Mouse (Mus musculus) CH12.LX (cell line): ENCODE measurements around the gene Zbtb11. TPM values are rescaled to one million over a fixed set of nuclear protein-coding genes. Genes with fewer than 3 reads are reported as not detected.

Source experiments
- DNase-seq: peaks from one replicate; pipeline ENCODE4 v3.0.0-alpha.2; 2013; ENCODE audit errors: extremely low read depth
- H3K27ac ChIP-seq: 2 replicates; pipeline ENCODE4 v1.5.1; 2012; ENCODE audit warnings: low read depth, mild to moderate bottlenecking, control low read depth, moderate library complexity; ENCODE audit not compliant: insufficient read depth
- H3K27me3 ChIP-seq: replicated peaks from 2 replicates; pipeline ENCODE3; 2012; ENCODE audit warnings: inconsistent platforms
- H3K36me3 ChIP-seq, 2 experiments: replicated peaks in 1 of 2; 2 replicates each; pipeline versions ENCODE3 to v1.6.1; 2012; ENCODE audit warnings: inconsistent platforms in 1 of 2, low read length in 1 of 2, mild to moderate bottlenecking in 1 of 2, mixed read lengths in 1 of 2, moderate library complexity in 1 of 2; ENCODE audit not compliant: control insufficient read depth in 1 of 2, insufficient read depth in 1 of 2
- H3K4me1 ChIP-seq, 2 experiments: 2 replicates each; pipeline ENCODE4 v1.6.1; 2012; ENCODE audit warnings: inconsistent platforms in 1 of 2, moderate library complexity in 1 of 2; ENCODE audit not compliant: insufficient read depth in 2 of 2, control insufficient read depth in 1 of 2
- H3K4me2 ChIP-seq: 2 replicates; pipeline ENCODE4 v1.6.1; 2012; ENCODE audit warnings: low read depth, mild to moderate bottlenecking, control low read depth; ENCODE audit not compliant: poor library complexity, insufficient read depth, severe bottlenecking
- H3K4me3 ChIP-seq, 3 experiments: fragments of 150-350 bp in 1 of 3; sonication (generic) in 1 of 3; replicated peaks in 1 of 3; 2 replicates each; pipeline versions ENCODE3 to v1.5.1; 2011 to 2012; ENCODE audit warnings: low read depth in 2 of 3, low read length in 2 of 3, mild to moderate bottlenecking in 2 of 3, moderate library complexity in 2 of 3, control low read depth in 1 of 3, improper control_type of control experiment in 1 of 3, inconsistent platforms in 1 of 3, mixed read lengths in 1 of 3; ENCODE audit not compliant: poor library complexity in 1 of 3
- H3K79me2 ChIP-seq: replicated peaks from 2 replicates; pipeline ENCODE4 v1.6.1; 2012; ENCODE audit warnings: mild to moderate bottlenecking, moderate library complexity; ENCODE audit not compliant: control insufficient read depth, poor library complexity, insufficient read depth, severe bottlenecking; ENCODE audit errors: extremely low read depth
- H3K9ac ChIP-seq: 2 replicates; pipeline ENCODE4 v1.6.1; 2012; ENCODE audit warnings: low read depth, mild to moderate bottlenecking, control low read depth, moderate library complexity; ENCODE audit not compliant: insufficient read depth
- H3K9me3 ChIP-seq: replicated peaks from 2 replicates; pipeline ENCODE3; 2012; ENCODE audit warnings: low read length, inconsistent platforms, mixed read lengths
- BHLHE40 ChIP-seq: IDR thresholded peaks from 2 replicates; pipeline ENCODE4 v1.6.1; 2011; ENCODE audit warnings: mild to moderate bottlenecking, low read depth, low read length, improper control_type of control experiment
- CHD1 ChIP-seq: IDR thresholded peaks from 2 replicates; pipeline ENCODE4 v1.6.1; 2012; ENCODE audit warnings: low read depth, low read length, improper control_type of control experiment, inconsistent platforms
- CHD2 ChIP-seq: IDR thresholded peaks from 2 replicates; pipeline ENCODE4 v1.6.1; 2011; ENCODE audit warnings: low read length, improper control_type of control experiment
- CTCF ChIP-seq, 2 experiments: IDR thresholded peaks in 1 of 2; conservative IDR thresholded peaks in 1 of 2; 2 replicates each; pipeline ENCODE4 v1.5.1; 2011 to 2012; ENCODE audit warnings: low read depth in 2 of 2, low read length in 2 of 2, improper control_type of control experiment in 1 of 2, inconsistent platforms in 1 of 2, mild to moderate bottlenecking in 1 of 2, moderate library complexity in 1 of 2
- E2F4 ChIP-seq: IDR thresholded peaks from 2 replicates; pipeline ENCODE4 v1.6.1; 2011; ENCODE audit warnings: low read depth, low read length, improper control_type of control experiment; ENCODE audit not compliant: insufficient replicate concordance
- ELF1 ChIP-seq: IDR thresholded peaks from 2 replicates; pipeline ENCODE4 v1.6.1; 2014; ENCODE audit warnings: low read depth, mild to moderate bottlenecking, inconsistent platforms, low read length, improper control_type of control experiment
- EP300 ChIP-seq: IDR thresholded peaks from 2 replicates; pipeline ENCODE4 v1.6.1; 2011; ENCODE audit warnings: low read length, improper control_type of control experiment
- ETS1 ChIP-seq: conservative IDR thresholded peaks from 2 replicates; pipeline ENCODE4 v1.6.1; 2012; ENCODE audit warnings: low read depth, mild to moderate bottlenecking, inconsistent platforms, low read length, improper control_type of control experiment, moderate library complexity
- GABPA ChIP-seq: IDR thresholded peaks from 2 replicates; pipeline ENCODE4 v1.6.1; 2012; ENCODE audit warnings: low read depth, low read length, improper control_type of control experiment, inconsistent platforms; ENCODE audit not compliant: insufficient replicate concordance
- HCFC1 ChIP-seq: IDR thresholded peaks from 2 replicates; pipeline ENCODE4 v1.6.1; 2012; ENCODE audit warnings: low read depth, mild to moderate bottlenecking, inconsistent platforms, low read length, improper control_type of control experiment
- IRF4 ChIP-seq: IDR thresholded peaks from 2 replicates; pipeline ENCODE4 v1.6.1; 2014; ENCODE audit warnings: low read depth, mild to moderate bottlenecking, inconsistent platforms, low read length, improper control_type of control experiment
- JUN ChIP-seq: IDR thresholded peaks from 2 replicates; pipeline ENCODE4 v1.6.1; 2011; ENCODE audit warnings: low read depth, mild to moderate bottlenecking, low read length, improper control_type of control experiment, moderate library complexity; ENCODE audit not compliant: insufficient read depth
- JUND ChIP-seq: conservative IDR thresholded peaks from 2 replicates; pipeline ENCODE4 v1.6.1; 2011; ENCODE audit warnings: low read depth, low read length, improper control_type of control experiment
- KAT2A ChIP-seq: IDR thresholded peaks from 2 replicates; pipeline ENCODE4 v1.6.1; 2012; ENCODE audit warnings: low read length, improper control_type of control experiment, inconsistent platforms; ENCODE audit not compliant: insufficient replicate concordance
- MAFK ChIP-seq: IDR thresholded peaks from 2 replicates; pipeline ENCODE4 v1.6.1; 2011; ENCODE audit warnings: low read length, improper control_type of control experiment; ENCODE audit not compliant: insufficient replicate concordance
- MAX ChIP-seq: IDR thresholded peaks from 2 replicates; pipeline ENCODE4 v1.6.1; 2011; ENCODE audit warnings: low read length, improper control_type of control experiment
- MAZ ChIP-seq: IDR thresholded peaks from 2 replicates; pipeline ENCODE4 v1.6.1; 2012; ENCODE audit warnings: low read depth, mild to moderate bottlenecking, inconsistent platforms, low read length, improper control_type of control experiment, moderate library complexity
- MEF2A ChIP-seq: IDR thresholded peaks from 2 replicates; pipeline ENCODE4 v1.6.1; 2014; ENCODE audit warnings: low read depth, mild to moderate bottlenecking, inconsistent platforms, low read length, improper control_type of control experiment, borderline replicate concordance
- MXI1 ChIP-seq: IDR thresholded peaks from 2 replicates; pipeline ENCODE4 v1.6.1; 2011; ENCODE audit warnings: mild to moderate bottlenecking, low read depth, low read length, improper control_type of control experiment
- MYC ChIP-seq: IDR thresholded peaks from 2 replicates; pipeline ENCODE4 v1.6.1; 2011; ENCODE audit warnings: low read depth, mild to moderate bottlenecking, improper control_type of control experiment, low read length
- NELFE ChIP-seq: IDR thresholded peaks from 2 replicates; pipeline ENCODE4 v1.6.1; 2011; ENCODE audit warnings: low read depth, low read length, improper control_type of control experiment
- NRF1 ChIP-seq: IDR thresholded peaks from 2 replicates; pipeline ENCODE4 v1.6.1; 2014; ENCODE audit warnings: low read depth, mild to moderate bottlenecking, inconsistent platforms, low read length, improper control_type of control experiment, moderate library complexity
- PAX5 ChIP-seq: IDR thresholded peaks from 2 replicates; pipeline ENCODE4 v1.6.1; 2012; ENCODE audit warnings: low read length, inconsistent platforms, mixed read lengths
- POLR2A ChIP-seq: IDR thresholded peaks from 2 replicates; pipeline ENCODE4 v1.6.1; 2011; ENCODE audit warnings: low read depth, mild to moderate bottlenecking, improper control_type of control experiment, low read length
- POLR2AphosphoS2 ChIP-seq: IDR thresholded peaks from 2 replicates; pipeline ENCODE4 v1.6.1; 2011; ENCODE audit warnings: low read depth, low read length, improper control_type of control experiment
- RAD21 ChIP-seq: IDR thresholded peaks from 2 replicates; pipeline ENCODE4 v1.6.1; 2011; ENCODE audit warnings: low read depth, mild to moderate bottlenecking, low read length, improper control_type of control experiment, moderate library complexity
- RCOR1 ChIP-seq: conservative IDR thresholded peaks from 2 replicates; pipeline ENCODE4 v1.6.1; 2012; ENCODE audit warnings: low read depth, mild to moderate bottlenecking, inconsistent platforms, low read length, improper control_type of control experiment
- SIN3A ChIP-seq: IDR thresholded peaks from 2 replicates; pipeline ENCODE4 v1.6.1; 2012; ENCODE audit warnings: low read length, improper control_type of control experiment, inconsistent platforms
- SMC3 ChIP-seq: IDR thresholded peaks from 2 replicates; pipeline ENCODE4 v1.6.1; 2011; ENCODE audit warnings: low read depth, low read length, improper control_type of control experiment
- TBP ChIP-seq: conservative IDR thresholded peaks from 2 replicates; pipeline ENCODE4 v1.6.1; 2011; ENCODE audit warnings: low read depth, low read length, improper control_type of control experiment
- TCF12 ChIP-seq: IDR thresholded peaks from 2 replicates; pipeline ENCODE4 v1.6.1; 2014; ENCODE audit warnings: low read depth, mild to moderate bottlenecking, inconsistent platforms, low read length, improper control_type of control experiment
- UBTF ChIP-seq: IDR thresholded peaks from 2 replicates; pipeline ENCODE4 v1.6.1; 2012; ENCODE audit warnings: low read depth, mild to moderate bottlenecking, inconsistent platforms, low read length, improper control_type of control experiment, moderate library complexity
- USF1 ChIP-seq: IDR thresholded peaks from 2 replicates; pipeline ENCODE4 v1.6.1; 2014; ENCODE audit warnings: low read depth, mild to moderate bottlenecking, inconsistent platforms, low read length, improper control_type of control experiment
- USF2 ChIP-seq: conservative IDR thresholded peaks from 2 replicates; pipeline ENCODE4 v1.6.1; 2011; ENCODE audit warnings: low read depth, low read length, improper control_type of control experiment
- ZC3H11A ChIP-seq: IDR thresholded peaks from 2 replicates; pipeline ENCODE4 v1.6.1; 2012; ENCODE audit warnings: low read depth, mild to moderate bottlenecking, inconsistent platforms, low read length, improper control_type of control experiment
- ZKSCAN1 ChIP-seq: IDR thresholded peaks from 2 replicates; pipeline ENCODE4 v1.6.1; 2012; ENCODE audit warnings: low read depth, inconsistent platforms, low read length, improper control_type of control experiment, borderline replicate concordance
- ZMIZ1 ChIP-seq: IDR thresholded peaks from 2 replicates; pipeline ENCODE4 v1.6.1; 2012; ENCODE audit warnings: low read depth, mild to moderate bottlenecking, inconsistent platforms, low read length, improper control_type of control experiment
- ZNF384 ChIP-seq: IDR thresholded peaks from 2 replicates; pipeline ENCODE4 v1.6.1; 2012; ENCODE audit warnings: low read depth, low read length, improper control_type of control experiment, inconsistent platforms
- dilution Hi-C: fragments of 300-500 bp; cut with MboI; formaldehyde crosslinking; loops from 2 replicates; pipeline ENCODE4 v1.14.3; 2020; ENCODE audit warnings: low sequenced_read_pairs; ENCODE audit not compliant: extremely low pct_unique_long_range_greater_than_20kb, extremely low pct_ligation_motif_present
- in situ Hi-C: fragments of 300-500 bp; cut with MboI; formaldehyde crosslinking; loops from 3 replicates; pipeline ENCODE4 v1.14.3; 2019; ENCODE audit warnings: low sequenced_read_pairs, low pct_ligation_motif_present, low pct_unique_long_range_greater_than_20kb, mixed read lengths
- polyA plus RNA-seq: library from polyadenylated mRNA; unstranded; fragments of >175 nt; gene quantifications from 2 replicates; pipeline ENCODE4 v1.2.1, GENCODE M21; 2012; ENCODE audit warnings: low read depth; ENCODE audit not compliant: insufficient read length
- total RNA-seq, 2 experiments: library from RNA; depleted of rRNA; stranded (reverse); fragments of 300-350 nt in 1 of 2; fragments of >200 nt in 1 of 2; gene quantifications; 2 replicates each; pipeline ENCODE4 v1.2.3; 2012 to 2014

Gene Zbtb11
- total and polyA plus RNA-seq, 3 experiments: 19.8 to 33.0 (median 21.4) TPM

DNA sequence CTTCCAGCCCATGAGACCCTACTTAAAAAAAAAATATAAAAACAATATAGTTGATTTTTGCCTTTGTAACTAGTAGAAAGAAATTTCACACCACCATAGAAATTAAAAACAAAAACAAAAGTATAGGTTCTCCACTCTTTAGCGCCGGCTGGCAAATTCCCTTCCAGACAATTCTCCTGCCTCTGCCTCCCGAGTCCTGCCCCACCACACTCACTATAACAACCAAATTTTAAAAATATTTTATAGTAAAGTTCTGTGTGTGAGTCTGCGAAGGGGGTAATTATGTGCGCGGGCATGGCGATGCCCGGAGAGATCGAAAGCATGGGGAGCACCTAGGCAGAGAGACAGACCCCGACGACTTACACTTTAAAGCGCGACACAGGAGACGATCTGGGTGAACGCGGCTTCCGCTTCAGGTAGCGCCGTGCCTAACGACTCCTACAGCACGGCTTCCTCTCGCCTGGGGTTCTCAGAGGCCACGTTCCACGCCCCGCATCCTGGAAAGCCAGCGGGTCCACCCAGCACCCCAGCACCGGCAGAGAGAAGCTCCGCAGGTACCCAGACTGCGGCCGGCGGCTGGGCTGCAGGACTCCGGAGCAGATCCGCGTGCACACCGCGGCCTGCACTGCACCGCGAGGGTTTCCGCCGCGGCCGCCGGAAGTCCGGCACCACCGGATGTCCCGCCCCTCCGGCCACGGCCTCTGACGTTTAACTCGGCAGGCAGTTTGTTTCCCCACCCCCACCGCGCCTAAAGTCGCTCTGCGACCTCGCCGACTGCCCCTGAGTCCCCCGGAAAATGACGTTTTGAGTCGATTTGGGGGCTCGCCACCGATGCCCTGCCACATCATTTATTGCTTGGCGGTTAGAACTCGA lies 63.7 kb downstream of the Zbtb11 start, which contains the start of gene Trmt10c:
TSS of gene Trmt10c (minus strand) at position 682 of the 873 bp plus-strand sequence.
- dilution Hi-C loops: no loop called here
- H3K4me3 ChIP-seq: peak within 1 kb of the TSS; percentile 85 to 98 (median 94)
- DNase-seq: peak; percentile 98
- TF ChIP-seq POLR2A (peak; percentile 98), IRF4 (peak; percentile 46; the same call in 1 of the 2 replicates), CHD1 (peak; percentile 93; the same call in 1 of the 2 replicates), GABPA (no peak; the same call in 1 of the 2 replicates), RCOR1 (peak; percentile 90), MEF2A (peak; percentile 35), CHD2 (peak; percentile 95), KAT2A (peak; percentile 90; the same call in 1 of the 2 replicates), MXI1 (peak; percentile 98), BHLHE40 (peak; percentile 50; the same call in 1 of the 2 replicates), ZKSCAN1 (no peak), EP300 (no peak), USF1 (no peak), UBTF (peak; percentile 98), ZMIZ1 (peak; percentile 97), ZNF384 (no peak), JUN (no peak; the same call in 1 of the 2 replicates), TBP (peak; percentile 77; the same call in 1 of the 2 replicates), MAFK (no peak), ZC3H11A (no peak), CTCF (conservative IDR thresholded peaks at IDR 0.05 in 1 of 2, IDR thresholded peaks at IDR 0.05 in 1 of 2; ENCODE audit: low read depth in 2 of 2, low read length in 2 of 2) (no peak), SMC3 (no peak), MAX (peak; percentile 92), JUND (no peak), NELFE (peak; percentile 98), POLR2AphosphoS2 (peak; percentile 86), ETS1 (peak; percentile 26; the same call in 1 of the 2 replicates), NRF1 (0 out of 2 replicates have a peak, but pooled peaks have one; percentile 45), MYC (no peak; the same call in none of the 2 replicates), E2F4 (no peak), SIN3A (peak; percentile 96), HCFC1 (peak; percentile 93), TCF12 (peak; percentile 94), ELF1 (peak; percentile 79), MAZ (0 out of 2 replicates have a peak, but pooled peaks have one; percentile 58), PAX5 (no peak), RAD21 (no peak), USF2 (no peak)
- no peaks in the 10 kb centered on the region for H3K9me3 ChIP-seq
- peaks cover 15 to 35% of the 10 kb centered on the region in 2 experiments for H3K36me3 ChIP-seq
- peaks cover 9 to 41% of the 10 kb centered on the region in 2 experiments for H3K4me1 ChIP-seq
- H3K79me2 ChIP-seq: peaks cover 40% of the 10 kb centered on the region
- H3K9ac ChIP-seq: peak within 1 kb of the TSS; percentile 94
- in situ Hi-C loops: no loop called here
- peak within 1 kb of the TSS; percentile 97 for H3K4me2 ChIP-seq
- H3K27ac ChIP-seq: peak within 1 kb of the TSS; percentile 74
- H3K27me3 ChIP-seq: no peaks in the 10 kb centered on the region
